Mouse (Mus musculus): ENCODE data around the gene Aup1.

Aup1 gene

GRCm38 (mm10) chr6:83031921-83032590, 22.3 kb upstream of the Aup1 start:
- DNase-seq = no peak

- peak; percentile 58 to 64 for DNase-seq
These were observed 21.5 kb upstream of the Aup1 start for GRCm38 (mm10) chr6:83032769-83033191.

- DNase-seq = peak; percentile 62 to 73
These were observed 20.8 kb upstream of the Aup1 start, which contains the start of the genes Dok1 and Loxl3 for GRCm38 (mm10) chr6:83033249-83034185. TSS of gene Dok1 (minus strand) at chr6:83033471. TSS of gene Loxl3 (plus strand) at chr6:83034173.

- DNase-seq = no peak
These were observed 19.8 kb upstream of the Aup1 start for GRCm38 (mm10) chr6:83034463-83035055.

GRCm38 (mm10) chr6:83037188-83037587, 17.1 kb upstream of the Aup1 start:
- DNase-seq = no peak

GRCm38 (mm10) chr6:83038496-83039012, 15.8 kb upstream of the Aup1 start:
- peak; percentile 93 to 99 for DNase-seq

- no peak for DNase-seq
These were observed 13.7 kb upstream of the Aup1 start for GRCm38 (mm10) chr6:83040601-83041000.

- no peak for DNase-seq
These were observed 10.8 kb upstream of the Aup1 start for GRCm38 (mm10) chr6:83043561-83043960.

GRCm38 (mm10) chr6:83043993-83044392, 10.3 kb upstream of the Aup1 start:
- no peak for DNase-seq

GRCm38 (mm10) chr6:83044742-83045141, 9.6 kb upstream of the Aup1 start:
- no peak for DNase-seq

GRCm38 (mm10) chr6:83049367-83049766, 5.0 kb upstream of the Aup1 start:
- DNase-seq = no peak

GRCm38 (mm10) chr6:83053136-83053960, 973 bp upstream of the Aup1 start:
- peak in 1 of 2 experiments; percentile 34 for DNase-seq

- peak in 1 of 2 experiments; percentile 59 for DNase-seq
These were observed 630 bp downstream of the Aup1 start, which contains the start of gene Htra2 for GRCm38 (mm10) chr6:83054871-83055431. TSS of gene Htra2 (minus strand) at chr6:83055273.

- DNase-seq = no peak
These were observed 3.5 kb downstream of the Aup1 start, which contains the start of gene Dqx1 for GRCm38 (mm10) chr6:83057790-83058189. TSS of gene Dqx1 (plus strand) at chr6:83057844.

GRCm38 (mm10) chr6:83058725-83059124, 4.4 kb downstream of the Aup1 start:
- DNase-seq = no peak

- DNase-seq = no peak
These were observed 11.7 kb downstream of the Aup1 start for GRCm38 (mm10) chr6:83065995-83066394.

- no peak for DNase-seq
These were observed 12.1 kb downstream of the Aup1 start for GRCm38 (mm10) chr6:83066441-83066840.

- DNase-seq = no peak
These were observed 13.9 kb downstream of the Aup1 start for GRCm38 (mm10) chr6:83068221-83068620.

- DNase-seq = no peak
These were observed 14.6 kb downstream of the Aup1 start for GRCm38 (mm10) chr6:83068706-83069487.

- no peak for DNase-seq
These were observed 15.3 kb downstream of the Aup1 start for GRCm38 (mm10) chr6:83069488-83070246.

- DNase-seq = no peak
These were observed 15.8 kb downstream of the Aup1 start, which contains the start of gene Tlx2 for GRCm38 (mm10) chr6:83070247-83070310. TSS of gene Tlx2 (minus strand) at chr6:83070293.

All from spleen, adult 18-20 months (tissue).